Mouse (Mus musculus) stomach, postnatal 0 days (tissue): ENCODE measurements at regions not wholly inside any gene's neighbourhood (a gene's known extent, or its start where the extent isn't known, plus 50 kb on each side); places are given as distances from the start of the nearest gene placed in this dataset.

Experiments used
- CTCF ChIP-seq: IDR thresholded peaks from 2 replicates; pipeline ENCODE4 v1.5.1; 2016; ENCODE audit warnings: antibody characterized with exemption, low read depth, mild to moderate bottlenecking, moderate library complexity
- EP300 ChIP-seq: optimal IDR thresholded peaks from 2 replicates; pipeline ENCODE3; 2016; ENCODE audit warnings: antibody characterized with exemption

- no peak for TF ChIP-seq CTCF
- TF ChIP-seq EP300, result no peak
These were observed 57.6 kb upstream of the D1Pas1 start for GRCm38 (mm10) chr1:186909518-186910105.
